Mouse (Mus musculus): Measurements from ENCODE around the gene Nubp2.

The Nubp2 gene

DNA sequence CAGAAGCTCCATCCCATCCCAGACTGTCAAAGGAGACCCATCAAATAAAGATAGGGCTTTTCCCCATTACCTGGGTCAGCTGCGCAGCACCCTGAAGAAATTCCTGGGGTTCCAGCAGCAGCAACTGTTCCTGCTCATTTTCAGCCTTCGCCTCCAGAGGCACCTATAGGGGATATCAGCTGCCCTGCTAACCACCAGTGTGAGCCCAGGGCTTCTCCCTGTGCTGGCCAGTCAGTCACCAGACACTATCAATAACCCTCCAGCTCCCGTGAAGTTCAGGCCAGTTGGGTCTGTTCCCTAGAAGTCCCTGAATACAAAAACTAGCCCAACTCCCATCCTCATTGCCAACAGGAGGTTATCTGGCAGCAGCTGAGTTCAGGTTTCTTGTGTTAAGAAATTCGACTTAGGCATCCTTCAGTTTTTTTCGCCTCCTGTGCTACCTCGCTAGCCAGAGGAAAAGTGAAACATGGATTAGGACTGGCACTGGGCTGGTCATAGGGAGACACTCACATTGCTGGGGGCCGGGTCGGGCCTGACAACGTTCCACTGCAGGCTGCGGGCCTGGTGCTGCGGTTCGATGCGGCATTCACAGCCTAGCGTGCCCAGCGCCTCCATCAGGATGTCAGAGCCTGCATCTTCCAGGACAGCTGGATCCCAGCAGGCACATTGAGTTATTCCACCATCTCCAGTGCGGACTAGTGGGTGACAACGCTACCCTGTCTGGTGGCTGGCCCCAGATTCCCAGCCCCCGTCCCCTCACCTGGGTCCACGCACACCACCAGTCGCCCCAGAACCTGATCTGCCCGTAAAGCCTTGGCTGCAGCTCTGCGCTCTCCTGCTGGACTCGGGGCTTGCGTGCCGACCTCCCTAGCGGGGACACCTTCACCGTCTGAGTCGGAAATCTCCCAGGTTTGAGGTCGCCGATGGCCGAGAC, 8.2 kb upstream of the Nubp2 start:
- no peak for DNase-seq (ENCODE audit: low read depth)

- no peak for DNase-seq (ENCODE audit: low read depth)
Observed at GRCm38 (mm10) chr17:24893276-24893675, 7.1 kb upstream of the Nubp2 start.

- no peak for DNase-seq (ENCODE audit: low read depth)
Observed at GRCm38 (mm10) chr17:24892785-24893184, 6.6 kb upstream of the Nubp2 start.

DNA sequence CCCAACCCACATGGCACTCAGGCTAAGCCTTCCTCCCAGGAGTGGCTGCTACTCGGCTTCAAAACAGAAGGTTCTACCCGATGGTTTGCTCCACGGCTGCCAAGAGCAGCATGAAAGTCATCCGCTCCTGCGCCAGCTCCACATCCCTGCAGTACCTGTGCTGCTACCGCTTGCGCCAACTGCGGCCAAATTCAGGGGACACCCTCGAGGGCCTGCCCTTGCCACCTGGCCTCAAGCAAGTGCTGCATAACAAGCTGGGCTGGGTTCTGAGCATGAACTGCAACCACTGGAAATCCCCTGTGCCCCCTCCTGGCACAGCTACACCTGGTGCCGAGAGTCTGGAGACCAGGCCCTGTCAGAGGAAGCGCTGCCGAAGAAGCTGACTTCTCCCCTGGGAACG, 5.2 kb upstream of the Nubp2 start:
- no peak for DNase-seq (ENCODE audit: low read depth)

GRCm38 (mm10) chr17:24890151-24891092, 4.3 kb upstream of the Nubp2 start:
- no peak for DNase-seq (ENCODE audit: low read depth)

- DNase-seq (ENCODE audit: low read depth), result no peak
Observed at GRCm38 (mm10) chr17:24888862-24889261, 2.7 kb upstream of the Nubp2 start.

DNA sequence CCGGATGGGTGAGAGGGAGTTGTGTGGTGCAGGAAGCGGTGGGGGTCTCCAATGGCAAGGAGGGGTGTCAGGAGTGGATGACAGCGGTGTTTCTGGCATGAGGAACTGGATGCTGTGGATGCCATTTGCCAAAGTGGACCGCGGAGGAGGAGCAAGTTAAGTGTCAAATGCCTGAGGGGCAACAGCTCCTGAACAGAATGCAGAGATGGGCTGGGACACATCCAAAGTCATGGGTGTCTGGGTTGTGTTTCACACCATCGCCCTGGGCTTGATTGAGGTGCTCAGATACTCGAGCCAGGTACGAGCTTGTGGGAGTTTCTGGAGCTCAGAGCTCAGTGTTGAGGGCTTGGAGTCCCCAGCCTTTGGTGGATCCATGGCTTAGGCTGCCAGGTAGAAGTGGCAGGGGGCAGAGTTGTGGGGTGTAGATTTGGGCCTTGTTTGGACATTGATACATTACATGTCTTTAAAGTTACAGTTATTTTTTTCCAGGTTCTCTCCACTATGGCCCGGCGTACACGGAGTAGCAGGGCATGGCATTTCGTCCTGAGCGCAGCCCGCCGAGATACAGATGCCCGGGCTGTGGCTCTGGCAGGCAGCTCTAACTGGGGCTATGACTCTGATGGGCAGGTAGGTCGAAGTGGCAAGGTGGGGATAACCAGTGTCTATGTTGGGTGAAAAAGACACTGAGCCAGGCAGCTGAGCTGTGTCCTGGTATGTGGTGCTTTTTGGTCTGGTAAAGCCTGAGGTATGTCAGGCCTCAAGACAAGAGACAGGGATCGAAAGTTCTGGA, 1.3 kb upstream of the Nubp2 start:
- DNase-seq (ENCODE audit: low read depth), result no peak

DNA sequence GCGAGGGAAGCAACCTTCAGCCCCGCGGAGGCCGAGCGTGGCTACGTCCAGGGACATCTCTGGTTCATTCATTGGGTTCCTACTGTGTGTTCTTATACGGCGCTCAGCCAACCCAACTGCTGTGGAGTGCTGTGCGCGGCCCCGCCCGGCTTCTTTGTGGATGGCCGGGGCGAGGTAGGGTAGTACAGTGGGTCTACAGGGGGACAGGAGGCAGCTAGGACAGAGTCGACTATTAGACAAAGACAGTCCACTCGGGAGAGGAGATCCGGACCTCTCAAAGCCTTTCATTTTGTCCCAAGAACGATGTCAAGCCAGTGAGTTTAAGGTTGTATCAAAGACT, 753 bp upstream of the Nubp2 start:
- no peak for DNase-seq (ENCODE audit: low read depth)

DNA sequence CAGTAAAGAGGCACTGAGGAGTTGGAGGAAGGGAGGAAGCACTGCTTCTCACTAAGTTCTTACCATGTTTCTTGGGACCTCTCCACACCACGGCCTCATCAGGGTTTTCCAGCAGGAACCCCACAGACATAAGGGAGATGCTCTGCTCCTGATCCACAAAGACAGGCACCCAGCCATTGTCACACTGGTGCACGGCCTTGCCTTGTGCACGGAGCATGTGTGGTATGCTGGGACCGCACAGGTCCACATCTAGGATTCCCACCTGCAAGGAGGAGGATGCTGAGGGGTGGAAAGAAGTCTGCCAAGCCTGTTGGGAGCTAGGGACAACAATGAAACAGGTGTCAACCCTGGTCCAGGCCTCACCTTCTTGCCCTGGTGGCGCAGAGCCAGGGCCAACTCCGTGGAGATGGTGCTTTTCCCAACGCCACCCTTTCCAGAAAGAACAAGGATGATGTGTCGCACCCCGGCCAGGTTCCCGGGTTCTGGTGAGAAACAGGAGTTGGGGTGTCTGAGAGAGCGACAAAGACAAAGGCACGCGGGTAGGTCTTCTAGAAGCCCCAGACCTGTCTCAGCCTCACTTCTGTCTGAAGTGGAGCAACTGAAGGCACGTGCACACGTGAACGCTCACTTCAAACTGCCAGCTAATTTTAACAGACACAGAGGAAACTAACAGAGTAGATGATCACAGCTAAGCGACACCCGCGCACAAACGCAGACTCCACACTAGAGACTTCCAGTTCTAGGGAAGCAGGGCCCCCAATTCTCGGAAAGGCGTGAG, 604 bp downstream of the Nubp2 start:
- DNase-seq (ENCODE audit: low read depth), result no peak

DNA sequence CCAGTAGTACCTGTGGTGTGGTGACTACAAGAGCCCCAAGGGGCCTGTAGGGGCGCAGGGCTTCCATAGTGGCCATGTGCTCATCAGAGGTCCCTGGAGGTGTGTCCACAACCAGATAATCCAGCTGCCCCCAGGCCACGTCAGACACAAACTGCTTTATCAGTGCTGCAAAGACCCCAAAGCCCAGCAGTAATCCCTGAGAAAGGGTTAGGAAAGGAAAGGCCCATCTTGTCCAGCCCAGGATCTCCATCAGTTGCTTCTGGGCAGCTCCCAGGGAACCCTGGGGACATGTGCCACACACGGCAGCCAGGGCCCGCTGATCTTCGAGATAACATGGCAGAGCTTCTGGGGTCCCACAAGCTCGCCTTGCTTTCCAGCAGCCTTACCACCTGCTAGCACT, 1.8 kb downstream of the Nubp2 start:
- no peak for DNase-seq (ENCODE audit: low read depth)

DNA sequence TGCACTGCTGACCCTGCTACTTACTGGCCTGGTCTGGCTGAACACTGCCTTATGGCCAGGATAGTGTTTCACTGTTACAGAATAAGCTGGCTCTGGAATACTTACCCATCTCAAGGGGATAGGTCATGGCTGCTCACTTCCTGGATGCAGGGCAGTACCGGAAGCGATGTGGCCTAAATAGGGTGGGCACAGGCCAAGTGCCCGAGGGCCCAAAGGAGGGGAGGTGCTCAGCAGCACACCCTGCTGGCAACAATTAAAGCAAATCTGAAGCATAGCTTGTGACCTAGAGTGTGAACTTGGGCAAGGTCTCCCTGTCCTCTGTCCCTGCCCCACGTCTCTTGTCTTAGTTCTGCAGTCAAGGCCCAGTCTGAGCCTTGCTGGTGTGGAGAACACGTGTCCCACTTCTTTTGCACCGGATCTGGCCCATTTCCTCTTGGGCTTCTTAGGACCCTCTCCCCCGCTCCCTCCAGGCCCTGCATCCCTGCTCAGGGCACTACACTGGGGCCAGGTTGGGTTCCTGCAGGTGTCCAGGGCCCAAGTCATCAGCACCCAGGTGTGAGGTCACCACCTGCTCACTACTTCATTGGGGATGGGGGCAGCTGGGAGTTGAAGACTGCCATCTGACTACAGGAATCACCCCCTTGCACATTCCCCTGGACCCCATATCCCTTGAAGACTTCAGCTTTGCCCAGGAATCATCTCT, 4.3 kb downstream of the Nubp2 start:
- peak; percentile 50 for DNase-seq (ENCODE audit: low read depth)

DNA sequence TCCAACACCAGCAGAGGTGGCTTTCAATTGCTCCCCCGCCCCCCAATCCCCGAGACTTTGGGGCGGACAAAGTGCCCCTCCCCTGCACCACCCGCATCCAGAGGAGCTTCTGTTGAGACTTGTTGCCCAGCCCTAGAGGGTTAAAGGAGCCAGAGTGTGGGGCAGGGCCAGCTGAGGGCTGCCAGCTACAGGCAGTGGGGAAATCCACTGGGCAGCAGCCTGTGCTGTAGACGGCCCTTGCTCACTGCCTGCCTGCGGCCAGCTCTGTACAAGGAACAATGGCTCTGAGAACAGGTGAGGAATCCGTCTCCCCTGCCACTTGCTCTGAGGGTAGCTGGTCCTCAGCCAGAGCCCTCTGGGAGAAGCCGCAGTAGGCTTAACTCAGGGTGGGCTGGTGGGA, 7.6 kb downstream of the Nubp2 start:
- no peak for DNase-seq (ENCODE audit: low read depth)

GRCm38 (mm10) chr17:24878117-24878397, 8.1 kb downstream of the Nubp2 start:
- DNase-seq (ENCODE audit: low read depth), result no peak

- DNase-seq (ENCODE audit: low read depth), result no peak
Observed at GRCm38 (mm10) chr17:24877336-24878116, 8.6 kb downstream of the Nubp2 start.

GRCm38 (mm10) chr17:24874989-24875388, 11.2 kb downstream of the Nubp2 start:
- DNase-seq (ENCODE audit: low read depth), result no peak

- DNase-seq (ENCODE audit: low read depth), result no peak
Observed at GRCm38 (mm10) chr17:24874405-24874745, 11.8 kb downstream of the Nubp2 start.

GRCm38 (mm10) chr17:24873695-24874404, 12.3 kb downstream of the Nubp2 start:
- DNase-seq (ENCODE audit: low read depth), result no peak

GRCm38 (mm10) chr17:24867914-24868313, 18.2 kb downstream of the Nubp2 start:
- DNase-seq (ENCODE audit: low read depth), result no peak

- no peak for DNase-seq (ENCODE audit: low read depth)
Observed at GRCm38 (mm10) chr17:24865776-24866175, 20.4 kb downstream of the Nubp2 start, which contains the start of gene Igfals. Igfals (plus strand) TSS chr17:24865997.

DNA sequence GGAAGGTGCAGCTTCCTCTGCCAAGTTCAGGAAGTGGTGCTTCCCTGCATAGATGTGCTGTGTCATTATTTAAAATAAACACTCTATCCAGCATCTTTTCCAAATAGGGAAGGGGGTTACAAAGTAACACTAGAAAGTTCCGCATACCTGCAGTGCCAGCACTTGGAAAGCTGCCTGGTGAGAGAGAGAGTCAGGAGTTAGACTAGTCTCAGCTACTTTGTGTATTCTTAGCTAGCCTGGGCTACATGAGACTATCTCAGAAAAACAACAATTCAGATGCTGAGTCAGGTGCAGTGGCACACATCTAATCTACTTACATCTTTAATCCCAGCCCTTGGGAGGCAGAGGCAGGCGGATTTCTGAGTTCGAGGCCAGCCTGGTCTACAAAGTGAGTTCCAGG, 24.4 kb downstream of the Nubp2 start:
- no peak for DNase-seq (ENCODE audit: low read depth)
